Mouse (Mus musculus) neural tube, embryonic 15.5 days (tissue): Measurements from ENCODE around the gene Igf2bp1. TPM values are rescaled to one million over a fixed set of nuclear protein-coding genes. Genes with fewer than 3 reads are reported as not detected.
"Not testable (repeated sequence)": the region's sequence is repeated elsewhere in the genome, so short reads cannot be mapped to it uniquely, and the experiment has no call there.

ENCODE experiments used
- ATAC-seq: fragments of 200-750 bp; cut with Nextera tagmentation; 2 replicates; pipeline ENCODE4 v1.8.0; 2017; ENCODE audit warnings: mild to moderate bottlenecking, moderate TSS enrichment, moderate library complexity; ENCODE audit not compliant: low FRiP score
- H3K27ac ChIP-seq: fragments of 300-500 bp; sonication (generic); replicated peaks from 2 replicates; pipeline ENCODE4 v1.5.1; 2015; ENCODE audit warnings: mild to moderate bottlenecking, inconsistent platforms
- H3K27me3 ChIP-seq: fragments of 300-500 bp; sonication (generic); replicated peaks from 2 replicates; pipeline ENCODE4 v1.6.1; 2015; ENCODE audit warnings: inconsistent platforms
- H3K36me3 ChIP-seq: fragments of 300-500 bp; sonication (generic); 2 replicates; pipeline ENCODE4 v1.6.1; 2015; ENCODE audit warnings: inconsistent platforms
- H3K4me1 ChIP-seq: fragments of 300-500 bp; sonication (generic); 2 replicates; pipeline ENCODE4 v1.6.1; 2015; ENCODE audit warnings: inconsistent platforms
- H3K4me2 ChIP-seq: fragments of 300-500 bp; sonication (generic); 2 replicates; pipeline ENCODE4 v1.6.1; 2015; ENCODE audit warnings: inconsistent platforms, mild to moderate bottlenecking, moderate library complexity
- H3K4me3 ChIP-seq: fragments of 300-500 bp; sonication (generic); replicated peaks from 2 replicates; pipeline ENCODE4 v1.5.1; 2015; ENCODE audit warnings: mild to moderate bottlenecking, inconsistent platforms
- H3K9ac ChIP-seq: fragments of 300-500 bp; sonication (generic); replicated peaks from 2 replicates; pipeline ENCODE4 v1.6.1; 2015; ENCODE audit warnings: mild to moderate bottlenecking, inconsistent platforms
- H3K9me3 ChIP-seq: fragments of 300-500 bp; sonication (generic); replicated peaks from 2 replicates; pipeline ENCODE4 v1.6.1; 2016; ENCODE audit warnings: inconsistent platforms
- WGBS: fragments of 180-500 bp; shearing (Covaris S2); methylation state at CpG from one replicate; pipeline ENCODE4 v1.1.7; 2015; ENCODE audit warnings: mixed read lengths; 5-methylcytosine and 5-hydroxymethylcytosine counted together
- polyA plus RNA-seq: library from polyadenylated mRNA; unstranded; fragments of >200 nt; fragmentation: Nextera tagmentation; extraction: Ambion mirVana; gene quantifications from 2 replicates; pipeline ENCODE4 v1.2.1, GENCODE M21; 2015

Igf2bp1 gene
- polyA plus RNA-seq, 1 experiment from 2014 or later, result 6.7 TPM

- no peak overlapping the region for H3K4me3 ChIP-seq
- H3K4me2 ChIP-seq, result no peak overlapping the region
- no peak overlapping the region for H3K27ac ChIP-seq
- no peak for ATAC-seq
- no peak overlapping the region for H3K9ac ChIP-seq
- WGBS, result 60% methylated on average over 13 of the region's 13 CpGs
- no peaks in the 10 kb centered on the region for H3K36me3 ChIP-seq
- H3K27me3 ChIP-seq, result no peaks in the 10 kb centered on the region
- H3K4me1 ChIP-seq, result no peaks in the 10 kb centered on the region
- no peaks in the 10 kb centered on the region for H3K9me3 ChIP-seq
These were observed 59.8 kb downstream of the Igf2bp1 start for GRCm38 (mm10) chr11:95945838-95946472.

- no peak overlapping the region for H3K4me2 ChIP-seq
- no peaks in the 10 kb centered on the region for H3K27me3 ChIP-seq
- no peaks in the 10 kb centered on the region for H3K36me3 ChIP-seq
- no peak for ATAC-seq
- H3K4me1 ChIP-seq, result no peaks in the 10 kb centered on the region
- H3K4me3 ChIP-seq, result no peak overlapping the region
- 40% methylated on average over 11 of the region's 11 CpGs for WGBS
- no peak overlapping the region for H3K27ac ChIP-seq
- no peaks in the 10 kb centered on the region for H3K9me3 ChIP-seq
- no peak overlapping the region for H3K9ac ChIP-seq
These were observed 65.8 kb downstream of the Igf2bp1 start for GRCm38 (mm10) chr11:95939828-95940507.

GRCm38 (mm10) chr11:95936409-95936808, 69.3 kb downstream of the Igf2bp1 start:
- Histone ChIP-seq H3K9ac (no peak overlapping the region), H3K27ac (no peak overlapping the region), H3K4me2 (no peak overlapping the region), H3K27me3 (no peaks in the 10 kb centered on the region), H3K4me1 (no peaks in the 10 kb centered on the region), H3K4me3 (no peak overlapping the region), H3K9me3 (no peaks in the 10 kb centered on the region), H3K36me3 (no peaks in the 10 kb centered on the region)
- WGBS, result 73% methylated on average over 6 of the region's 6 CpGs
- ATAC-seq, result no peak

- WGBS, result 88% methylated on average over 8 of the region's 10 CpGs
- not testable (repeated sequence) for H3K27ac ChIP-seq, H3K4me3 ChIP-seq, H3K4me1 ChIP-seq, H3K27me3 ChIP-seq, H3K4me2 ChIP-seq, H3K9ac ChIP-seq, H3K36me3 ChIP-seq, H3K9me3 ChIP-seq, ATAC-seq
These were observed 73.6 kb downstream of the Igf2bp1 start for GRCm38 (mm10) chr11:95932168-95932567.

GRCm38 (mm10) chr11:95926398-95926797, 79.3 kb downstream of the Igf2bp1 start:
- Histone ChIP-seq H3K9ac (no peak overlapping the region), H3K4me3 (no peak overlapping the region), H3K9me3 (no peaks in the 10 kb centered on the region), H3K27me3 (peaks cover 16% of the 10 kb centered on the region; the same call in 1 of the 2 replicates), H3K4me1 (no peaks in the 10 kb centered on the region), H3K27ac (no peak overlapping the region), H3K4me2 (no peak overlapping the region), H3K36me3 (no peaks in the 10 kb centered on the region)
- 77% methylated on average over 4 of the region's 4 CpGs for WGBS
- ATAC-seq, result no peak

GRCm38 (mm10) chr11:95925976-95926375, 79.8 kb downstream of the Igf2bp1 start:
- H3K9ac ChIP-seq, result no peak overlapping the region
- H3K9me3 ChIP-seq, result no peaks in the 10 kb centered on the region
- no peak overlapping the region for H3K4me2 ChIP-seq
- ATAC-seq, result no peak
- H3K4me3 ChIP-seq, result no peak overlapping the region
- no peaks in the 10 kb centered on the region for H3K4me1 ChIP-seq
- H3K27me3 ChIP-seq, result peaks cover 16% of the 10 kb centered on the region; the same call in 1 of the 2 replicates
- H3K27ac ChIP-seq, result no peak overlapping the region
- H3K36me3 ChIP-seq, result no peaks in the 10 kb centered on the region
- WGBS, result 89% methylated on average over 5 of the region's 5 CpGs

GRCm38 (mm10) chr11:95924215-95924614, 81.5 kb downstream of the Igf2bp1 start:
- H3K4me1 ChIP-seq, result no peaks in the 10 kb centered on the region
- ATAC-seq, result no peak

GRCm38 (mm10) chr11:95923477-95923876, 82.3 kb downstream of the Igf2bp1 start:
- peaks cover 28% of the 10 kb centered on the region for H3K27me3 ChIP-seq
- not testable (repeated sequence) for H3K9me3 ChIP-seq, H3K4me3 ChIP-seq, H3K27ac ChIP-seq, H3K4me1 ChIP-seq, H3K36me3 ChIP-seq, H3K9ac ChIP-seq, H3K4me2 ChIP-seq, ATAC-seq
- WGBS, result 0% methylated on average over 4 of the region's 6 CpGs

More at GRCm38 (mm10) chr11:95924215-95924614, 81.5 kb downstream of the Igf2bp1 start:
- no peak overlapping the region for H3K4me2 ChIP-seq
- H3K27me3 ChIP-seq, result peaks cover 23% of the 10 kb centered on the region
- no peak overlapping the region for H3K4me3 ChIP-seq
- no peaks in the 10 kb centered on the region for H3K36me3 ChIP-seq
- WGBS, result 13% methylated on average over 2 of the region's 2 CpGs
- H3K9me3 ChIP-seq, result no peaks in the 10 kb centered on the region
- no peak overlapping the region for H3K9ac ChIP-seq
- H3K27ac ChIP-seq, result no peak overlapping the region

- Histone ChIP-seq H3K36me3 (no peaks in the 10 kb centered on the region), H3K4me2 (no peak overlapping the region), H3K27me3 (peaks cover 38% of the 10 kb centered on the region), H3K27ac (no peak overlapping the region), H3K4me3 (no peak overlapping the region), H3K9me3 (no peaks in the 10 kb centered on the region), H3K4me1 (no peaks in the 10 kb centered on the region), H3K9ac (no peak overlapping the region)
- no peak for ATAC-seq
- 52% methylated on average over 12 of the region's 12 CpGs for WGBS
These were observed 83.6 kb downstream of the Igf2bp1 start for GRCm38 (mm10) chr11:95921991-95922621.

GRCm38 (mm10) chr11:95916426-95916825, 89.3 kb downstream of the Igf2bp1 start:
- peaks cover 19% of the 10 kb centered on the region for H3K4me1 ChIP-seq
- peaks cover 74% of the 10 kb centered on the region for H3K27me3 ChIP-seq
- H3K4me3 ChIP-seq, result no peak overlapping the region
- H3K4me2 ChIP-seq, result no peak overlapping the region
- WGBS, result 3% methylated on average over 5 of the region's 5 CpGs
- H3K9me3 ChIP-seq, result no peaks in the 10 kb centered on the region
- no peaks in the 10 kb centered on the region for H3K36me3 ChIP-seq
- H3K9ac ChIP-seq, result no peak overlapping the region
- no peak for ATAC-seq
- H3K27ac ChIP-seq, result no peak overlapping the region

GRCm38 (mm10) chr11:95915006-95915710, 90.6 kb downstream of the Igf2bp1 start:
- Histone ChIP-seq H3K4me3 (peak overlapping the region; percentile 1), H3K9ac (no peak overlapping the region), H3K27ac (no peak overlapping the region), H3K27me3 (peaks cover 82% of the 10 kb centered on the region), H3K9me3 (no peaks in the 10 kb centered on the region), H3K4me1 (peaks cover 19% of the 10 kb centered on the region), H3K4me2 (peak overlapping the region; percentile 41), H3K36me3 (no peaks in the 10 kb centered on the region)
- 1% methylated on average over 28 of the region's 28 CpGs for WGBS
- no peak for ATAC-seq
